Mouse (Mus musculus) bone marrow macrophage, adult 2 months (primary cell): ENCODE data around the gene Scp2. TPM values are rescaled to one million over a fixed set of nuclear protein-coding genes. Genes with fewer than 3 reads are reported as not detected.

Experiments used
- H3K27ac ChIP-seq: 2 replicates; pipeline ENCODE4 v1.5.1; 2012; ENCODE audit warnings: low read depth, low read length; ENCODE audit not compliant: insufficient read depth
- H3K4me1 ChIP-seq: 2 replicates; pipeline ENCODE4 v1.6.1; 2012; ENCODE audit warnings: low read length; ENCODE audit not compliant: control insufficient read depth, insufficient read depth
- H3K4me3 ChIP-seq: 2 replicates; pipeline ENCODE4 v1.5.1; 2012; ENCODE audit warnings: mild to moderate bottlenecking, low read length, moderate library complexity; ENCODE audit not compliant: insufficient read depth
- CTCF ChIP-seq: IDR thresholded peaks from 2 replicates; pipeline ENCODE4 v1.5.1; 2012; ENCODE audit warnings: low read depth, mild to moderate bottlenecking, low read length, moderate library complexity
- POLR2A ChIP-seq: IDR thresholded peaks from 2 replicates; pipeline ENCODE4 v1.6.1; 2012; ENCODE audit warnings: mild to moderate bottlenecking, low read depth, low read length, borderline replicate concordance
- polyA plus RNA-seq: library from polyadenylated mRNA; stranded (reverse); fragments of >200 nt; gene quantifications from 2 replicates; pipeline ENCODE4 v1.2.4, GENCODE M21; 2012; ENCODE audit not compliant: missing spikeins, insufficient read depth, insufficient read length

Gene Scp2
- polyA plus RNA-seq, 1 experiment = 181 TPM

DNA sequence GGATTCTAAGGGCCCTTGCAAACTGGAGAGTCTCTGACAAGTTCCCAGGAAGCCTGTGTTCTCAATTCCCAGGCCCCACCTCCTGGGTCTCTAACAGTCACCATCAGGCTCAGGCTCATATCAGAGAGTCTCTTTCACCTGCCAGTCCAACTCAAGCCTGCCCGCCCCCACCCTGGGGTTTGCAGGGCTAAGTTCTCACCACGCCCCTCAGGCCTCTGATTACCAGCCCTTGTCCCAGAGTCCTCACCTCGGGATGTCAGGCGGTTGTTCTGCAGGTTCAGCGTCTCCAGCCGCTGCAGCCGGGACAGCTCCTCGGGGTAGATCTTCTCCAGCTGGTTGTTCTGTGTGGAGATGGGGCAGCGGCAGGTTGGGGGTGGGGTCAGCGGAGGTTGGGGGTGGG is 119.5 kb downstream of the Scp2 start:
- Histone ChIP-seq H3K4me1 (no peaks in the 10 kb centered on the region), H3K27ac (no peak overlapping the region), H3K4me3 (no peak overlapping the region)
- TF ChIP-seq POLR2A (no peak), CTCF (no peak)

DNA sequence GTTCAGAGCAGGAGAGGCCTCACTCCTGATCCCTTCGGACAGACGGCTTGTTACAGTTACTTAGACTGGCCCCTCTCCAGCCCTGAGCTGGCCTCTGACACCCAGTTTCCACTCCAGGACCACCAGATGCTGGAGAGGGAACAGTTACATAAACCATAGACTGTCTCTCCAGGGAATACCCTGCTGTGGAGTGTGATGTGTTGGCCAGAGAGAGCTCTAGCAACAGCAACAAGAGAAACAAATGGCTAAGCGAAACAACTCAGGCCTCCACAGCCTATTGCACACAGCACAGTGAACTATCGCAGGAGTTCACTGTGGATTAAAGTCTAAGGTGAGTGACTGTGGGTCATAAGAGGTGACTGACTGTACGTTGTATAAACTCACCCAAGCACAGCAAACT is 120.2 kb downstream of the Scp2 start:
- H3K4me3 ChIP-seq = no peak overlapping the region

DNA sequence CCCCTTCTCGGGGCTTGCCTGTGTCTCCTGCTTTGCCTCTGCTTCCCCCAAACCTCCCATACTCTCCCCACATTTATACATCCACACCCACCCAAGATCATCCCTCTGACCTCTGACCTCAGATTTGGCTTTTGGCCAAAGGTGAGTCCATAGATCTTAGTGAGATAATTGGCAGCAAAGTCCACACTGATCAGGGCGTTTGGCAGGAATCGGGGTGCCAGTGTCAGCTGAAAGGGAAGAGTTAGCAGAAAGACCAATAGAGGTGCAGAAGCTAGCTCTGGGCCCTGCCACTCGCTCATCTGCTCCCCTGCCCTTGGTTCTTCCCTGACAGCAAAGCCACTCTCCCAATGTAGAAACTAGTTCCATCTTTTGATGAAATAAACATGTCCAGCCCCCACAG is 121.6 kb downstream of the Scp2 start:
- no peak overlapping the region for H3K4me3 ChIP-seq
- no peaks in the 10 kb centered on the region for H3K4me1 ChIP-seq
- TF ChIP-seq CTCF (no peak), POLR2A (no peak)
- H3K27ac ChIP-seq = no peak overlapping the region

More for the DNA sequence above, 120.2 kb downstream of the Scp2 start:
- no peaks in the 10 kb centered on the region for H3K4me1 ChIP-seq
- no peak overlapping the region for H3K27ac ChIP-seq
- TF ChIP-seq CTCF (no peak), POLR2A (no peak)

DNA sequence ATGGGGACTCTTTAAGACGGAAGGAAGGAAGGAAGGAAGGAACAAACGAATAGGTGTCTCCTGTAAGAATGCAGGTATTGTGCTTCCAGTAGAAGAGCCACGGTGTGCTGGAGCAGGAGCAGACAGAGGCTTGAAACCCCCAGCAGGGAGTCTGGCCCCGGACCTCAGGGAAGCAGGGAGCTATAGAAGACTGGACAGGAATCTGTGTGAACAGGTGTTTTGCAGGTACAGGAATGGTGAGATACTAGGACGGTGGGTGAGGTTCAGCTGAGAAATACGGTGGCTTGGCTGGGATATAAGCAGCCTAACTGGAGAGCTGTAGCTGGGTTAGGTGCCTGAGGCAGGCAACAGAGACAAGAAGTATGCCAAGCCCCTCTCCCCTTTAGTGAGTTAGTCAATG is 124.6 kb downstream of the Scp2 start:
- no peaks in the 10 kb centered on the region for H3K4me1 ChIP-seq
- no peak for TF ChIP-seq CTCF
- no peak for TF ChIP-seq POLR2A
- no peak overlapping the region for H3K27ac ChIP-seq
- no peak overlapping the region for H3K4me3 ChIP-seq

DNA sequence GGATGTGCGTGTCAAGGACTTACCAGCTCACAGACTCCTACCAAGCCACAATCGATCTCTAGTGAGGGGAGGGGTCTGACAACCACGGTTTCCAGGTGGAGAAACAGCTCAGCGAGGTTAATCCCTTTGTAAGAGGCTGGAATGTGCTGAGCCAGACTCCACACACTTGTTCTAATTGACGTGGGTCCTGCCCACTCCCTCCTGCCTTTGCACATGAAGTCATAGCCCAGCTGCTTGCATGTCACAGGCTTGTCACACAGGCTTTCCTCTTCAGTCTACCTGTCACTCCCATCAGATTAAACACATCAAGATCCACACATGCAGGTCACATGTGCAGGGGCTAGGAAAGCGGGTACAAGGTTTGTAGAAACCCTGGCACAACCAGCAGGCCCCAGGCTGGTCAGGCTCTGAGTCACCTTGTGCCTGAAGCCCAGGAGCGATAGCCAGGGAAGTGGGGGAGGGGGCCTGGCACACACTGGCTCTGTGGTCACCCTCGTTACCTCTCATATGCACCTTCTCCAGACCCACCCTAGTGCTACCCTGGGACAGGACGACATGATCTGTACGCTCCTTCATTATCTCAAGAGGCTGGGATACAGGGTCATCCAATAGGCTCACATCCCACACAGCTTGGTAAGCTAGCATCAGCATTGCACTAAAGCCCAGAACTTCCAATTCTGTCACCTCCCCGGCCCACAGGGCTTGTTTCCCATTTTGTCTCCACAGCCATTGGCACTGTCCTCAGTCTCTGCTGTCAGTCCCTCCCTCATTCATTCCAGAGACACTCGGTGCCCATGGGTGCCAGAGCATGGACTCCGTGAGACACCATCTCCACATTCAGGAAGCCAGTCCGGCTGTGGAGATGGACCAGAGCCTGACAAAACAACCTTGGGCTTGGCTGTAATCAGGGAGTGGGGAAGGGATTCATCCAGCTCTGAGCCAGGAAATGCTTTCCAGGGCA is 125.6 kb downstream of the Scp2 start:
- H3K4me3 ChIP-seq = no peak overlapping the region
- TF ChIP-seq POLR2A (no peak), CTCF (no peak)
- H3K27ac ChIP-seq = no peak overlapping the region
- no peaks in the 10 kb centered on the region for H3K4me1 ChIP-seq

DNA sequence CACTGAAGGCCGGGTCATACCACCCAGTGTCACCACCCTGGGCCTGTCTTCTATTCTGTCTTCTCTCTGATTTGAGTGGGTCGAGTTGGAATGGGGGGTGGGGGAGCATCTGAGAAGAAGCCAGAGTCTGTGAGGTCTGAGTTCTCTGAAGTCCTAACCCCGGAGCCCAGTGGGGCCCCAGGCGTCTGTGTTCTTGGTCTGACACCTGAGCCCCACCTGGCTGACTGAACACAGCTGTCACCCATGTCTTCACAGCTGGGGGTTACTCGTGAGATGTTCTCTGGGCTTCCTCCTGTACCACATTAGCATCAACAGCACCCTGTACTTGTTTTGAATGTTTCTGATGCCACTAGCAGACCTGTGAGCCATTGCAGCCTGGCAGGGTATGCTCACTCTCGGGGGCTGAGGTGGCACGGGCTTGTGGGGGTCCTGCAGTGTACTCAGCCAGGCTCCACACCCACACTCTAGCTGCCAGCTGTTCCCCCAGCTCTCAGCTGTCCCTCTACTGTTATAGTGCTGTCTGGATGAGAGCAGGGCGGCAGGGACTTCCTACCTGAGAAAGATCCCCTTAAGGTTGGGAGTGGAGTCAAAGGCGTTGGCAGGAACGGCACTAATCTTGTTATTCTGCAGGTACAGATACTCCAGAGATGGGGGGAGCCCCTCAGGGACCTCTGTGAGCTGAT is 126.4 kb downstream of the Scp2 start:
- no peak overlapping the region for H3K4me3 ChIP-seq
- no peaks in the 10 kb centered on the region for H3K4me1 ChIP-seq
- H3K27ac ChIP-seq = no peak overlapping the region
- TF ChIP-seq CTCF = no peak
- TF ChIP-seq POLR2A = no peak

DNA sequence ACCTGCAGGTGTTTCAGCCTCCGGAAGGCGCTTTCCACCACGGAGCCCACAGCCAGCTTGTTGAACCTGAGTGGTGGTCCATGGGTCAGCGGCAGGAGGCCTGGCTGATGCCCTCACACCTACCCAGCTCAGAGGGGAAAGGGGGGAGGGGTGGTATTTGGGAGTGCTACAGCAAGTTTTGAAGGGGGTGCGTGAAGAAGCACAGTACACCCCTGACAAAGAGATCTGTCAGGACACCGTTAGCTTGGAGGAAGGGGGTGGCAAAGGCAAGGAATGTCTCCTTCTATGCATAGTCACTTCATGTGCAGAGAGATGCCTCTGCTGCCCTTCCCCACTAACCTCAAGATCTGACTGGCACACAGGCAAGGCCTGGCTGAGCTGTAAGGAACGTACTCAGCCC is 127.0 kb downstream of the Scp2 start:
- Histone ChIP-seq H3K4me3 (no peak overlapping the region), H3K27ac (no peak overlapping the region), H3K4me1 (no peaks in the 10 kb centered on the region)
- TF ChIP-seq CTCF = no peak
- no peak for TF ChIP-seq POLR2A

DNA sequence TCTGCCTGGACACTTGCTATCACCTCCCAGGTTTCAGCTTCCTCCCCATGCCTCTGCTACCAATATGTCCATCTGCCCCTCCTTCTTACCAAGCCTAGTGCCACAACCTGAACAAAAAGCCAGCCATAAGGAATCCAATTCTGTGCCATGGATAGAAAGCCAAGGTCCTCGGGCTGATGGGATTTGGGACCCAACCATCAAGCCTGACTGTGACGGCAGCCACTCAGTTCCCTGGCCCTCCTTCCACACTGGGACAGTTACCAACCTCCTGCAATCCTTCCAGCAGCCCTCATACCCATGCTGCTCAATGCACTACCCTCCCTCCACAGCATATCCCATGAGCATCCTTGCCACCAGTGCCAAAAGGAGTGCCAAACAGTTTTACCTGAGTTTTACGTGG is 128.5 kb downstream of the Scp2 start:
- Histone ChIP-seq H3K27ac (no peak overlapping the region), H3K4me1 (no peaks in the 10 kb centered on the region), H3K4me3 (no peak overlapping the region)
- no peak for TF ChIP-seq CTCF
- no peak for TF ChIP-seq POLR2A

DNA sequence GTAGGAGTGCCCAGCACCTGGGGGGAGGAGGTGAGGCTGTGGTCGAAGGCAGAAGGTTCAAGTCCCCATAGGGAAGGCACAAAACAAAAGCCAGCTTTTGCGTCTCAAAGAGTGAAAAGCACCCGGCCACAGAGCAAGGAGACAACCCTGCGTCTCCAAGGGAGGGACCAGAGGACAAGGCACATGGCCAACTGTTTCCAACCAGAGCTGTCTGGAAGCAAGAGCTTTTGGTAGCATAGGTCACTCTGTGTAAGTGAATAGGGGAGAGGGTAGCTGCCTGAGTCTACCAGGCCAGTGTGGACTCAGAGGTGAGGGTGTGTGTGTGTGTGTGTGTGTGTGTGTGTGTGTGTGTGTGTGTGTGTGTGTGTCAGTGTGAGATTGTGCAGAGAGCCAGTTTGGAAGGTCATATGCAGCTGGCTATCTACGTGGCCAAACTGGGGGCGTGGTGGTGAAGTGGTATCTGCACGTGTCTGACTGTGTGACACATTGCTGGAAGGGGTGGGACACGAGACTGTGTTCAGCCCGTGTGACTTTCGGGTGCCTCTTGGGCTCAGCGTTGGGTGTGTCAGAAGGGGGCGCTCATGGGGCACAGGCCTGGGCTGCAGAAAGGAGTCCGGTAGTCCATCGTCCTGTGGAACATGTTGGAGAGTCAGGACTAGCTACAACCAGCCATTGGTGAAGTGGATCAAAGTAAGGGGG is 129.6 kb downstream of the Scp2 start:
- H3K4me1 ChIP-seq = no peaks in the 10 kb centered on the region
- no peak overlapping the region for H3K27ac ChIP-seq
- TF ChIP-seq CTCF (no peak), POLR2A (no peak)
- H3K4me3 ChIP-seq = no peak overlapping the region

DNA sequence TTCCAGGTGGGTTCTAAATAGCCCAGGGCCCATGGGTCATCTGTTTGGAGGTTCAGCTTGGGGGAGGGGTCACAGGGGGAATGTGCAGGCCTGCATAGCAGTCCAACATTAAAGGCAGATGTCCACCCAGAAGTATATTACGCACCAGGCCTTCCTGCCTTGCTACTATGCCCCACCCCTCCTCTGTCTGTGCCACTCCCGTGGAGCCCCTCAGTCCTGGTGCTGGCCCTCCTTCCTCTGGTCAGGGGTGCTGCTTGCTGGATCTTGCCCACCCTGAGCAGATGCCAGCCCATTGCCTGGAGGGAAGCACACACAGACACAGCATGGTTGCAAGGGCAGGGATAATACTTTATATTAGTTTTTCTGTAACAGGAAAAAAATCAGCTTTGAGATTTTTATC is 130.3 kb downstream of the Scp2 start:
- Histone ChIP-seq H3K27ac (no peak overlapping the region), H3K4me1 (no peaks in the 10 kb centered on the region), H3K4me3 (no peak overlapping the region)
- TF ChIP-seq POLR2A = no peak
- no peak for TF ChIP-seq CTCF
